Mouse (Mus musculus): Measurements from ENCODE around the gene Hace1.
A peak's percentile ranks its signal among the peaks of the same experiment; 100 is the strongest.
"Not testable (repeated sequence)": the region's sequence is repeated elsewhere in the genome, so short reads cannot be mapped to it uniquely, and the experiment has no call there.

Gene Hace1

GRCm38 (mm10) chr10:45577731-45578297 is at the start of gene Hace1:
TSS of gene Hace1 (plus strand) at chr10:45577829.
- DNase-seq, result peak; percentile 93

GRCm38 (mm10) chr10:45537334-45537733 is 40.3 kb upstream of the Hace1 start:
- not testable (repeated sequence) for DNase-seq

GRCm38 (mm10) chr10:45542726-45543125 is 34.9 kb upstream of the Hace1 start:
- DNase-seq, result peak; percentile 65

- DNase-seq, result peak; percentile 73
Measured at GRCm38 (mm10) chr10:45546799-45547198, 30.8 kb upstream of the Hace1 start.

- no peak for DNase-seq
Measured at GRCm38 (mm10) chr10:45578298-45578821, 731 bp downstream of the Hace1 start.

GRCm38 (mm10) chr10:45583310-45583709 is 5.7 kb downstream of the Hace1 start:
- no peak for DNase-seq

- DNase-seq, result no peak
Measured at GRCm38 (mm10) chr10:45583829-45584228, 6.2 kb downstream of the Hace1 start.

GRCm38 (mm10) chr10:45584311-45585102 is 6.9 kb downstream of the Hace1 start:
- DNase-seq, result no peak

- DNase-seq, result no peak
Measured at GRCm38 (mm10) chr10:45605853-45606252, 28.2 kb downstream of the Hace1 start.

- DNase-seq, result no peak
Measured at GRCm38 (mm10) chr10:45610727-45611126, 33.1 kb downstream of the Hace1 start.

- no peak for DNase-seq
Measured at GRCm38 (mm10) chr10:45616012-45616411, 38.4 kb downstream of the Hace1 start.

- no peak for DNase-seq
Measured at GRCm38 (mm10) chr10:45619039-45619438, 41.4 kb downstream of the Hace1 start.

- no peak for DNase-seq
Measured at GRCm38 (mm10) chr10:45631995-45632394, 54.4 kb downstream of the Hace1 start.

- DNase-seq, result no peak
Measured at GRCm38 (mm10) chr10:45632641-45633040, 55.0 kb downstream of the Hace1 start.

- DNase-seq, result no peak
Measured at GRCm38 (mm10) chr10:45635201-45635600, 57.6 kb downstream of the Hace1 start.

GRCm38 (mm10) chr10:45639762-45640161 is 62.1 kb downstream of the Hace1 start:
- DNase-seq, result no peak

GRCm38 (mm10) chr10:45654026-45654425 is 76.4 kb downstream of the Hace1 start:
- DNase-seq, result no peak

- no peak for DNase-seq
Measured at GRCm38 (mm10) chr10:45662015-45662414, 84.4 kb downstream of the Hace1 start.

GRCm38 (mm10) chr10:45668266-45668665 is 90.6 kb downstream of the Hace1 start:
- no peak for DNase-seq

- peak; percentile 12 for DNase-seq
Measured at GRCm38 (mm10) chr10:45676796-45677195, 99.2 kb downstream of the Hace1 start.

- DNase-seq, result no peak
Measured at GRCm38 (mm10) chr10:45686191-45686590, 108.6 kb downstream of the Hace1 start.

- no peak for DNase-seq
Measured at GRCm38 (mm10) chr10:45694931-45695330, 117.3 kb downstream of the Hace1 start.

GRCm38 (mm10) chr10:45695522-45695921 is 117.9 kb downstream of the Hace1 start:
- DNase-seq, result no peak

- DNase-seq, result no peak
Measured at GRCm38 (mm10) chr10:45698930-45699329, 121.3 kb downstream of the Hace1 start.
